Mouse (Mus musculus) layer of hippocampus, adult 18-20 months (tissue): Measurements from ENCODE around the gene Neurl1b. TPM values are rescaled to one million over a fixed set of nuclear protein-coding genes. Genes with fewer than 3 reads are reported as not detected.

Experiments
- DNase-seq, 2 experiments: peaks; one replicate each; pipeline ENCODE4 v3.0.0; 2022; ENCODE audit warnings: low spot score in 2 of 2
- total RNA-seq, 2 experiments: library from RNA; stranded (reverse); gene quantifications; 2 replicates each; pipeline ENCODE4 v1.2.3; 2021

Gene Neurl1b
- total RNA-seq, 2 experiments from 2014 or later, result 80.4 to 80.8 TPM

GRCm38 (mm10) chr17:26396765-26397164, 17.9 kb upstream of the Neurl1b start:
- DNase-seq, result no peak

GRCm38 (mm10) chr17:26397339-26397738, 17.3 kb upstream of the Neurl1b start:
- DNase-seq, result peak; percentile 56 to 67

- peak in 1 of 2 experiments; percentile 36 for DNase-seq
These were observed 9.1 kb upstream of the Neurl1b start for GRCm38 (mm10) chr17:26405340-26406100.

GRCm38 (mm10) chr17:26412967-26413366, 1.7 kb upstream of the Neurl1b start:
- no peak for DNase-seq

- DNase-seq, result no peak
These were observed 476 bp upstream of the Neurl1b start for GRCm38 (mm10) chr17:26414184-26414522.

- peak in 1 of 2 experiments; percentile 50 for DNase-seq
These were observed 781 bp downstream of the Neurl1b start for GRCm38 (mm10) chr17:26415355-26415865.

GRCm38 (mm10) chr17:26416141-26416540, 1.5 kb downstream of the Neurl1b start:
- DNase-seq, result no peak

GRCm38 (mm10) chr17:26417770-26418421, 3.3 kb downstream of the Neurl1b start:
- DNase-seq, result no peak

- DNase-seq, result no peak
These were observed 6.0 kb downstream of the Neurl1b start for GRCm38 (mm10) chr17:26420491-26421247.

GRCm38 (mm10) chr17:26421561-26421960, 6.9 kb downstream of the Neurl1b start:
- DNase-seq, result peak in 1 of 2 experiments; percentile 61

- DNase-seq, result no peak
These were observed 7.8 kb downstream of the Neurl1b start for GRCm38 (mm10) chr17:26422390-26422789.

- peak in 1 of 2 experiments; percentile 17 for DNase-seq
These were observed 9.5 kb downstream of the Neurl1b start for GRCm38 (mm10) chr17:26423967-26424641.

GRCm38 (mm10) chr17:26424973-26425735, 10.5 kb downstream of the Neurl1b start:
- peak in 1 of 2 experiments; percentile 46 for DNase-seq

GRCm38 (mm10) chr17:26433295-26433694, 18.7 kb downstream of the Neurl1b start:
- DNase-seq, result no peak

GRCm38 (mm10) chr17:26437089-26437815, 22.6 kb downstream of the Neurl1b start:
- peak in 1 of 2 experiments; percentile 16 for DNase-seq

- no peak for DNase-seq
These were observed 24.4 kb downstream of the Neurl1b start for GRCm38 (mm10) chr17:26439001-26439400.

GRCm38 (mm10) chr17:26441024-26441423, 26.4 kb downstream of the Neurl1b start:
- no peak for DNase-seq

GRCm38 (mm10) chr17:26442197-26442596, 27.6 kb downstream of the Neurl1b start:
- DNase-seq, result no peak

- DNase-seq, result no peak
These were observed 29.2 kb downstream of the Neurl1b start for GRCm38 (mm10) chr17:26443865-26444264.

GRCm38 (mm10) chr17:26449472-26449871, 34.8 kb downstream of the Neurl1b start:
- DNase-seq, result no peak
